Mouse (Mus musculus) gastrocnemius, postnatal 10 days (tissue): ENCODE measurements around the gene Fam151b. TPM values are rescaled to one million over a fixed set of nuclear protein-coding genes. Genes with fewer than 3 reads are reported as not detected.

Source experiments
- DNase-seq: peaks from one replicate; pipeline ENCODE4 v3.0.0; 2021; ENCODE audit warnings: mixed read lengths
- total RNA-seq, 2 experiments: library from RNA; stranded (reverse); gene quantifications; 2 replicates each; pipeline ENCODE4 v1.2.3; 2021

Fam151b gene
- total RNA-seq, 2 experiments from 2014 or later, result 3.0 to 3.4 TPM

DNA sequence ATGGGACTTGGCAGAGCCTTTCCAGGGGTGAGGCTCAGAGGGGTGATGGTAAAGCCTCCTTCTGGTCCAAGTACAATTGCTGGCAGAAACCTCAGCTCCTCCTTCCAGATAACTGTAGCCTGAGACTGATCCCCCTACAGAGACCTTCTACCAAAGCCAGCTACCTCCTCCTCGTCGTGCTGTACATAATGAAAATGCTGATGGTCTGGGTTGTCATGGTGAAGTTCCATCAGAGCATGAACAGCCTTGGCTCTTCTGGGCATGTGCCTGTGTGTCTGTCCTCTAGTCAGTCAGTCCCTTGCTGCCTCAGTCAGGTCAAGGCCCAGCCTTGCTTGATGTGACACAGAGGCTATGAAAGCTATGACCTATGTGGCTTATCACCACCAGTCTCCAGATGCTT lies 73.3 kb downstream of the Fam151b start:
- no peak for DNase-seq

GRCm38 (mm10) chr13:92403496-92403895 lies 80.3 kb downstream of the Fam151b start:
- no peak for DNase-seq

DNA sequence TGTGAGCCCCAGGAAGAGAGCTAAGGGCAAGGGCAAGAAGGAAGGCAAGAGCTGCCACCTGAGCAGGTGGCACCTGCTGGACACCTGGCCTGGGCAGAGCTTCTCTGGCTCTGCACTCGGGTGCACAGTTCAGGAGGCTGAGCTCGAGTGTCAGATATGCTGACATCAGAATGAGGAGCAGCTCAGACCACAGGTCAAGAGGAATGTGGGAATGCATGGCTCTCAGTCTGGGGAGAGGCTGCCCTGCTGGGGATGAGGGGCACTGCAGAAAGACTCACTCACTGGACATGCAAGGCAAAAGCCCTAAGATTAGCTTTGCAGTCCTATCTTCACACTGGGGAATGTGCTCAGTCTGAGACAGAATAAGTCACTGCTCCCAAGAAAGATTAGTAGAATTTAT lies 81.8 kb downstream of the Fam151b start:
- DNase-seq, result no peak

Other genes with a start within 250 kb of the Fam151b start
- not detected for gene Gm20379, start 178.0 kb downstream of the Fam151b start, total RNA-seq
- 1 to 10 TPM; 1.9 to 2.8 TPM for gene Dhfr, start 129.3 kb downstream of the Fam151b start, total RNA-seq
- gene Msh3, start 129.0 kb downstream of the Fam151b start, total RNA-seq, result 10 to 100 TPM in 1 of 2 experiments, 1 to 10 TPM in 1; 9.6 to 18.5 TPM
- under 1 TPM in 1 of 2 experiments, not detected in 1; 0.07 TPM for gene Ankrd34b, start 58.1 kb downstream of the Fam151b start, total RNA-seq
- 10 to 100 TPM; 10.8 to 18.0 TPM for gene Zfyve16, start 46.9 kb upstream of the Fam151b start, total RNA-seq
- gene Spz1, start 92.2 kb upstream of the Fam151b start, total RNA-seq, result not detected
- gene Serinc5, start 127.1 kb upstream of the Fam151b start, total RNA-seq, result 10 to 100 TPM; 21.2 to 26.8 TPM